Mouse (Mus musculus) lung, adult 18-20 months (tissue): ENCODE measurements around the gene Gm42715.
"Not testable (repeated sequence)": the region's sequence is repeated elsewhere in the genome, so short reads cannot be mapped to it uniquely, and the experiment has no call there.

Experiments used
- DNase-seq, 2 experiments: peaks; one replicate each; pipeline ENCODE4 v3.0.0; 2022; ENCODE audit warnings: mixed read lengths in 2 of 2

The Gm42715 gene

GRCm38 (mm10) chr7:127498407-127498806, 21.0 kb upstream of the Gm42715 start:
- DNase-seq = peak in 1 of 2 experiments; percentile 51

DNA sequence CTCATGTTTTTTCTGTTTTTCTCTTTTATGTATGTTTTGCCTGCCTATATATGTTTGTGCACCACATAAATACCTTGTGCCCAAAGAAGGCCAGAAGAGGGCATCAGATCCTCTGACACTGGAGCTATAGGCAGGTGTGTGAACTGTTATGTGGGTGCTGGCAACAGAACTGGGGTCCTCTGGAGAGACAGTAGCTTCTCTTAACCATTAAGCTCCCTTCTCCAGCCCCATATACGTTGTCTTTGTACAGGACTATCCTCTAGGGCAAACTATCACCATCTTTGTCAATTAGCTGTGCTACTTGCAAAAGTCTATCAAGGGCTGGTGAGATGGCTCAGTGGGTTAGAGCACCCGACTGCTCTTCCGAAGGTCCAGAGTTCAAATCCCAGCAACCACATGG, 11.1 kb upstream of the Gm42715 start:
- no peak for DNase-seq

DNA sequence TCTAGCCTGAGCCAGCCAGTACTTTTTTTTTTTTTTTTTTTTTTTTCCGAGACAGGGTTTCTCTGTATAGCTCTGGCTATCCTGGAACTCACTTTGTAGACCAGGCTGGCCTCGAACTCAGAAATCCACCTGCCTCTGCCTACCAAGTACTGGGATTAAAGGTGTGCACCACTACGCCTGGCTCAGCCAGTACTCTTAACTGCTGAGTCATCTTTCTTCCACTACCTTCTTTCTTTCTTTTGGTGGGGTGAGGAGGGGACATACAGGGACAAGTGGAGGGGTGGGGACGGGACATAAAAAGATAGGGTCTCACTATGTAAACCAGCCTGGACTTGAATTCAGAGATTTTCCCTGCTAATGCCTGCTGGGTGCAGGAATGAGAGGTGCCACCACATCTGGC, 9.6 kb upstream of the Gm42715 start:
- not testable (repeated sequence) for DNase-seq

GRCm38 (mm10) chr7:127511241-127511640, 8.1 kb upstream of the Gm42715 start:
- DNase-seq = no peak

DNA sequence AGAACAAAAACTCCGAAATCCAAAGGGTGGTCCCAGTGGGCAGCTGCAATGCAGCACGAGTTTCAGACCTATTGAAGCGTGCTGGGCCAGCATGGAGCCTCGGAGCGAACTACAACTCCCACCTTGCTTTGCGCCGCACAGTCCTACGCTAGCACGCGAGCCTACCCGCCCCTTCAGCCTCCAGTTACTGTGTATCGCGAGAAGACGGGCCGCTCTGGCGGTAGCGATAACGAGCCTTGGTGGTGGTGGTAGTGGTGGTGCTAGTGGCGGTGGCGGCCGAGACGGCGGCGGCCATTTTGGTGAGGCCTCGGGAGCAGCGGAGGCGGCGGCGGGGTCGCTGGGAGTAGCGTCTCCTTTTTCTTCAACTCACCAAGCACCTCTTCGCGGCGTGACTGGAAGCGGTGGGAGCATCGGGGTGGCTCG, 7.6 kb upstream of the Gm42715 start, which contains the start of gene Srcap:
TSS of gene Srcap (plus strand) at position 176 of the 423 bp plus-strand sequence.
- peak; percentile 98 for DNase-seq

GRCm38 (mm10) chr7:127512231-127513015, 7.0 kb upstream of the Gm42715 start:
- DNase-seq = peak; percentile 91

- peak in 1 of 2 experiments; percentile 33 for DNase-seq
These were observed 6.4 kb upstream of the Gm42715 start for GRCm38 (mm10) chr7:127513016-127513390.

DNA sequence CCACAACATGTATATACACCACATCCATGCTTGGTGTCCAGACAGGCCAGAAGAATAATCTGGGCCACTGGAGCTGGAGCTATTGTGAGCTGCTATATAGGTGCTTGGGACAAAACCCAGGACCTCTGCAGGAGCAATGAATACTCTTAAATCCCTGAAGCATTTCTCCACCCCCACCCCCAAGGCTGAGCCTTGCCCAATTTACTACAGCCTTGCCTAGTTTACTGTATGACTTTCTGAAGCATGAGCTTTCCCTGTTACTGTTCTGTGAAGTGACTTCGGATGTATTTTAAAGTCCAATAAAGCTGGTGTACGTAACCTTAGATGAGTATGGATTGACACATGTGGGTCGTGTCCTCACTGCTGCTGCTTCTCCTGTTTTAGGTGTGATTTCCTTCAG, 5.6 kb upstream of the Gm42715 start:
- DNase-seq = no peak

DNA sequence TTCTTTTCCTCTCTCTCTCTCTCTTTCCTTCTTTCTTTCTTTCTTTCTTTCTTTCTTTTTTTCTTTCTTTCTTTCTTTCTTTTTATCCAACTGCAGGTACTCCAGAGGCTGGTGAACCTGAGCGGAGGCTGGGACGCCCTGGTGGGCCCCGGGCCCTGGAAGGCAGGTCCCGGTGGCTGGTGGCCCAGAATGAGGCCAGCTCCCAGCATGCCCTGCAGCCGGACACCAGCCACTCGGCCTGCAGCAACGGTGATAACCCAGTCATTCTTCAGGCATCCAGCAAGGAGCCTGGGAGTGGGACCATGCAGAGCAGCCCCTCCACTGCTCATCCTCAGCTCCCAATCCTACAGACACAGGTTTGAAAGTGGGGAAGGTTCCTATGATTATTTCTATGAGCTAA, 3.5 kb upstream of the Gm42715 start:
- no peak for DNase-seq

- no peak for DNase-seq
These were observed 3.0 kb upstream of the Gm42715 start for GRCm38 (mm10) chr7:127516344-127516743.

GRCm38 (mm10) chr7:127541671-127542070, 22.3 kb downstream of the Gm42715 start:
- no peak for DNase-seq

- no peak for DNase-seq
These were observed 29.9 kb downstream of the Gm42715 start for GRCm38 (mm10) chr7:127549116-127549835.

GRCm38 (mm10) chr7:127551558-127551957, 32.2 kb downstream of the Gm42715 start:
- DNase-seq = no peak

- DNase-seq = no peak
These were observed 41.2 kb downstream of the Gm42715 start for GRCm38 (mm10) chr7:127560580-127560979.

DNA sequence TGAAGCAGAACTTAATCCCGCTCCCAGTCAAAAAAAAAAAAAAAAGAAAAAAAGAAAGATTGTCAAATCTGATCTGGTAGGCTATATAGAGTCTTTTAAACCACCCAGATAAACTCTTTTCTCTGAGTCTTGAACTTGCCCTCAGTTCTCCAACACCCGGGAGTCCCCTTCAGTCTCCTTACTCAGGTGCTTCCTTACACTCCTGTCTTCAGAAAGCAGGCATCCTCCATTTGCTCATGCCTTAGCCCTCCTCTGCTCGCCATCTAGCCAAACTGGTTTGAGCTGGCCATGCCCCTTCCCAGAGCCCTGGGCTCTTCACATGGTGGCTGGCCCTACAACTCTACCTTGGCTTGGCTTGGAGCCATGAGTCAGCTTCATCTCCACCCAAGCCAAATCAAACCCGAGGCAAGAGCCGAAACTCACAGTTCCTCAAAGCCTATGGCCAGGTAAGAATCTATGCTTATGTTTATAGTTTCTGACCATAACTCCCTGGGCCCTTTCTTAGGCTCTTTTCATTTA, 42.0 kb downstream of the Gm42715 start, which contains the start of gene Tmem265:
TSS of gene Tmem265 (plus strand) at position 51 of the 519 bp plus-strand sequence.
- peak; percentile 46 to 62 for DNase-seq

- peak in 1 of 2 experiments; percentile 63 for DNase-seq
These were observed 45.2 kb downstream of the Gm42715 start for GRCm38 (mm10) chr7:127564381-127565150.

- peak; percentile 95 to 97 for DNase-seq
These were observed 53.6 kb downstream of the Gm42715 start, which contains the start of gene Phkg2 for GRCm38 (mm10) chr7:127572895-127573471. Phkg2 (plus strand) TSS chr7:127573340.

DNA sequence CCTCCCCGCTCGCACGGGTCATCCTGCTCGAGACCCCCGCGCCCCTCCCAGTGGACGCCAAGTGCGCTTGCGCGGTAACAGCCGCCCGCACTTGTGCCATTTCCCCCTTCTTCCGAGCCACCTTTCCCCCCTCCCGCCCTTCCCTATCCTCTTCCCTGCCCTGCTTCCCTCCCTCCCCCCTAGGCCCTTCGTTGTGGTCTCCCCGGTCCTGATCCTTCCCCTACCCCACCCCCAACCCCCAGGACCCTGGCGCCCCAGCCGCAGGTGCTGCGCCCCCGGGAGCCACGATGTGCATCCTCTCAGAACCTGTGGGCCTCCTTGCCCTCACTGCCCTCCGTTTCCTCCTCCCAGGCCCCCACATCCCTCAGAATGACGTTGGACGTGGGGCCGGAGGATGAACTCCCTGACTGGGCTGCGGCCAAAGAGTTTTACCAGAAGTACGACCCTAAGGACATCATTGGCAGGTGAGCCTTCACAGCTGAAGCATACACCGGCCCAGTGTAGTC, 54.2 kb downstream of the Gm42715 start:
- DNase-seq = peak in 1 of 2 experiments; percentile 10

- DNase-seq = no peak
These were observed 54.7 kb downstream of the Gm42715 start for GRCm38 (mm10) chr7:127574115-127574514.

DNA sequence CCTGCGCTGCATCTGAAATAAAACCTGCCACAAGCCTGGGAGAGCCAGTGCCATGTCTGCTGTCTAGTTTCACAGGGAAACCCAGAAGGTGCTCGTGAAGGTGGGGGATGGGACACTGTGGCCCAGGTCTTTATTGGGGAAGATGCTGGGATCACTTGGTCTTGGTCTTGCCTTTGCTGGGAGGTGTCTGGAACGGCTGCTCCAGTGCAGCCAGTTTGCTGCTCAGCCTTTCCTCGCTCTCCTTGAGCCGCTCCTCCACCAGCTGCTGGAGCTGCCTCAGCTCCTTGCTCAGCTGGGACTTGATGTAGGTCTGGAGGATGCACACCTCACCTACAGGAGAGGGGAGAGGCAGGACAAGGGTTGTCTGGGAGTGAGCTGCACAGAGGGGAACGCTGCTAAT, 63.9 kb downstream of the Gm42715 start:
- no peak for DNase-seq

GRCm38 (mm10) chr7:127585031-127585430, 65.6 kb downstream of the Gm42715 start:
- DNase-seq = peak; percentile 50 to 72

GRCm38 (mm10) chr7:127586149-127586548, 66.8 kb downstream of the Gm42715 start:
- DNase-seq = no peak
